Mouse (Mus musculus): ENCODE results near the gene Mup3. TPM values are rescaled to one million over a fixed set of nuclear protein-coding genes. Genes with fewer than 3 reads are reported as not detected.

Mup3 gene
- not detected in 2 replicates for polyA plus RNA-seq (2012; rRNA removed)

DNA sequence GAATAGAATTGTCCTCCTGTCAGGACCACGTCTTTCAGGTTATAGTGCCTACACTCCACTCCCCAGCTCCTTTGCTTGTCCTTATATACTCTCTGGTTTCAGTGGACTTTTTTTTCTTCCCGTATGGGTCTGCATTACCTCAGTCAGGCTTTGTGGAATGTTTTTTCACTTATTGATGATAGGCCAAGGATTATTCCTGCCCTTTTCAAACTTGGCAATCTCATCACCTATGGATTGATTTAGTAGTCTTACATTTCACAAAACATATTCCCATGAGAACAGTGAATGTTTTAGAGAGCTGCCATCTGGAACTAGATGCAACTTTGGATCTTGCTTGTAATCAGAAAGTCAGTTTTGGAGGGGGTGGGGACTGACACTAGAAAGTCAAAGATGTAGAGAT, at the start of gene Mup3:
TSS of gene Mup3 (minus strand) at position 102 of the 400 bp plus-strand sequence.

DNA sequence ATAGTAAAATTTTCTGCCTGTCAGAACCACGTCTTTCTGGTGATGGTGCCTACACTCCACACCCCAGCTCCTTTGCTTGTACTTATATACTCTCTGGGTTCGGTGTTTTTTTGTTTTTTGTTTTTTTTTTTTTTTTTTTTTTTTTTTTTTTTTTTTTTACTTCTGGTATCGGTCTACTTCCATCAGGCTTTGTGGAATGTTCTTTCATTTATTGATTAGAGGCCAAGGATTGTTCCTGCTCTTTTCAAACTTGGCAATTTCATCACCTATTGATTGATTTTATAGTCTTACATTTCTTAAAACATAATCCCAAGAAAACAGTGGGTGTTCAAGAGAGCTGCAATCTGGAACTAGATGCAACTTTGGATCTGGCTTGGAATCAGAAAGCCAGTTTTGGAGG, 33.1 kb downstream of the Mup3 start, which contains the start of gene Mup20:
TSS of gene Mup20 (minus strand) at position 101 of the 400 bp plus-strand sequence.

Other genes with a start within 250 kb of the Mup3 start
- gene Mup20, start 33.2 kb downstream of the Mup3 start, polyA plus RNA-seq (2012; rRNA removed): not detected in 2 replicates
- gene Mup21, start 63.5 kb upstream of the Mup3 start, polyA plus RNA-seq (2012; rRNA removed): not detected in 2 replicates
- 14.6 and 14.7 TPM in 2 replicates for gene Zfp37, start 143.7 kb upstream of the Mup3 start, polyA plus RNA-seq (2012; rRNA removed)
- gene Slc31a2, start 175.2 kb upstream of the Mup3 start, polyA plus RNA-seq (2012; rRNA removed): 11.3 and 12.6 TPM in 2 replicates